Comparison of ENCODE assay signal across 29 mouse cellular contexts in the genomic region with DNA sequence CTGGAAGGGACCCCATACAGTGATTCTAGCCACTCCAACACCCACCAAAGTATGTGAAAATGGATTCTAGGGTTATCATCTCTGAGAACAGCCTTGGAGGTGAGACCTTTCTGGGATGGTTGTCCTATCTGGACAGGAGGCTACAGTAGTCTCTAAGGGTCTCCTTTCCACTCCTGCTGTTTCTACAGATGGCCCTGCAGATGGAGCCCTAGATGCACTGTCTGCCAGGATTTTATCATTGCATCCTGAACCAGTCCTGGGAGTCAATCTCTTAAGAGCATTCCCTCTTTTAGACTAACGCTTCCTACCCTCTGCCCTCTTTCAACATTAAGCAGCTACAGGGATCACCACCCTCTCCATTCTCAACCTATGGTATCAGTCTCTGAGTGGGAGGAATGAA.
DNase-seq lines count a peak whose midpoint lies in the region; ATAC-seq and TF ChIP-seq lines count a peak whose summit lies in the region.
"Had no signal": no experiment of that assay in that cellular context is flagged by ENCODE, and none has a peak within 500 bp of the region (broad histone marks: within the 10 kb centered on the region; RNA-seq: fewer than 3 reads in every experiment).

No protein-coding gene starts in this region.

- peak; percentile 42 for TF ChIP-seq CTCF in layer of hippocampus, adult 2 months (conservative IDR thresholded peaks at IDR 0.05)

- H3K27ac ChIP-seq in layer of hippocampus, adult 2 months: no peak overlapping the region
- H3K27ac ChIP-seq: embryonic facial prominence, embryonic 15.5 days; forebrain, embryonic 15.5 days; heart, embryonic 15.5 days; hindbrain, embryonic 14.5 days; left cerebral cortex, adult 2 months; limb, embryonic 10.5 days; liver, embryonic 15.5 days; lung, embryonic 15.5 days; macrophage; neural tube, embryonic 15.5 days had no signal

- no peak for ATAC-seq in cerebellum, adult (ENCODE audit: insufficient number of reproducible peaks, low FRiP score, low TSS enrichment)
- ATAC-seq: forebrain, embryonic 15.5 days; midbrain, embryonic 16.5 days had no signal

- DNase-seq in cerebellum, adult 11-12 months: peak; percentile 25
- DNase-seq in layer of hippocampus, adult 2 months (ENCODE audit: low spot score in 2 of 2): no peak
- no peak for DNase-seq in layer of hippocampus, postnatal 10 days (ENCODE audit: low spot score in 2 of 2)
- DNase-seq in brain, adult 2 months (ENCODE audit: low read depth, low spot score): peak; percentile 58
- DNase-seq in cerebellum, adult 9-11 months: peak; percentile 21
- no peak for DNase-seq in neural tube, embryonic 10.5 days (ENCODE audit: extremely low spot score, low spot score)
- DNase-seq in left cerebral cortex, adult 9 months (ENCODE audit: low spot score in 2 of 2): no peak
- DNase-seq: adrenal gland, adult 2 months; gastrocnemius, postnatal 36 days; heart, postnatal 36 days; kidney, adult 9 months; kidney, postnatal 36 days; layer of hippocampus, adult 9-11 months; liver; right cerebral cortex, postnatal 14 days; spleen, adult 18-20 months; thymus, postnatal 14 days had no signal

- no peak overlapping the region for H3K4me3 ChIP-seq in layer of hippocampus, adult 2 months
- H3K4me3 ChIP-seq: embryonic facial prominence, embryonic 15.5 days; forebrain, embryonic 15.5 days; heart, embryonic 15.5 days; left cerebral cortex, adult 2 months; limb, embryonic 10.5 days; liver, embryonic 15.5 days; lung, embryonic 15.5 days; neural tube, embryonic 15.5 days had no signal

Comparison
In these comparisons a context has a peak if more than half of its experiments do, and no peak if none do; other contexts are left out.
1. DNase-seq: peak in cerebellum, adult 11-12 months (single experiment), brain, adult 2 months (single experiment) and cerebellum, adult 9-11 months (single experiment); none in layer of hippocampus, adult 2 months (0 of 2), layer of hippocampus, postnatal 10 days (0 of 2), neural tube, embryonic 10.5 days (single experiment) and left cerebral cortex, adult 9 months (0 of 2).